Mouse (Mus musculus): ENCODE results near the gene U2af1l4. TPM values are rescaled to one million over a fixed set of nuclear protein-coding genes. Genes with fewer than 3 reads are reported as not detected.

The U2af1l4 gene
- polyA plus RNA-seq, 1 experiment from 2014 or later, result 85.6 TPM

DNA sequence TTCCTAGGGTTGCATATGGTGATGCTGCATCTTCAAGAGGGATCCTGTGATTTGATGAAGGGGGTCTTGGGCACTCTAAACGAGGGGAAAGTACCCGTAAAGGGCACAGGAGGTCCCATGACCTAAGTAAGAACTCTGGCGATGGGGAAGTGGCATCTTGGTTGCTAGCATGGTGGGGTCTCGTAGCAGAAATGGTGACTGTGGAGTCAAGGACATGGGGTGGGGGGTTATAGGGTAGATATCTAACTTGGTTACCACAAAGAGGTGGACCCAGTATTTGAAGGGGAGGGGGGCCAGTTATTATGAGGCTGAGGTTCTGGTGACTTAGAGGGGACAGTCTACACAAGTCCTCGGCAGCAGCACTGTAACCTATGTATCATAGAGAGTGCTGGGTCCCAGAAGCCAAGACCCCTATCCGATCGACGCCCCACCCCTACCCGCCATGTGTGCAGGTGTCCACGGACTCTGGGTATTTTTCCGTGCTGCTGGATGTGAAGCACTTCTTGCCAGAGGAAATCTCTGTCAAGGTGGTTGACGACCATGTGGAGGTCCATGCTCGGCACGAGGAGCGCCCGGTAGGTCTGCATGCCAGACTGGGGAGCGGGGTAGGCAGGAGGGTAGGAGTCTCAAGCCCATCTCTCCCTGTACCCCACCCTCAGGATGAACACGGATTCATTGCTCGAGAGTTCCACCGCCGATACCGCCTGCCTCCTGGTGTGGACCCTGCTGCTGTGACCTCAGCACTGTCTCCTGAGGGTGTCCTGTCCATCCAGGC, 9.1 kb upstream of the U2af1l4 start:
- Histone ChIP-seq H3K9ac (peak overlapping the region; percentile 90), H3K27me3 (replicated peaks) (no peaks in the 10 kb centered on the region), H3K27ac (replicated peaks) (peak overlapping the region; percentile 96), H3K36me3 (peaks cover 47% of the 10 kb centered on the region), H3K4me2 (peak overlapping the region; percentile 80), H3K9me3 (no peaks in the 10 kb centered on the region), H3K4me3 (peak overlapping the region; percentile 79), H3K4me1 (peaks cover 34% of the 10 kb centered on the region)
- no peak for ATAC-seq (ENCODE audit: extremely low read depth, insufficient number of reproducible peaks, low FRiP score, low TSS enrichment)
- 79% methylated on average over 22 of the region's 22 CpGs for WGBS

DNA sequence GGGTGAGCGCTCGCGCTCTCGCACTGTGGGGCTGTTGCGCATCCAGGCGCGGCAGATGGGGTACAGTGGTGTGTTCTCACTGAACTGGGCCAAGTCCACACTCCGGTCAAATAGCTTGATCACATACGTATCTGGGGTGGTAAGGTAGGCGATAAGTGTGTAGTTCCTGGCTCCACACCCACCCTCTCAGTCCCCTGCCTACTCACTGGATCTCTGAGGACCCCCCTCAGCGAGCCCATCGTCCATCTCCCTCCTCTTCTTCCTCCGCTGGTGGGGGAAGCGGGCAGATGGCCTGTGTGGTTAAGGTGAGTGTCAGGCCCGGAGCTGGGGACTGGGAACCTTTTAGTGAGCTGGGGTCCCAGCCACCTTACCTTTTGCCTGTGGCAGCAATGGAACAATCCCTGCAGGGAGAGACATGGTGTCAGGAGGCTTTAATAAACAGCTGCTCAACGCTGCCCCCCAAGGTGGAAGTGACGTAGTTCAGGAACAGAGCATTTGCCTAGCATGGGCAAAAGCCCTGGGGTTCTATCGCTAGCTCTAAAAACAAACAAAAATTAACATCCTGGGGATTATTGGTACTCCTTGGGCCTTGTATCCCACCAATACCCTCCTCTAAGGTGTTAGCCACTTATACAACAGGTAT, 6.1 kb upstream of the U2af1l4 start:
- peaks cover 40% of the 10 kb centered on the region for H3K4me1 ChIP-seq
- H3K27ac ChIP-seq (replicated peaks), result no peak overlapping the region
- no peaks in the 10 kb centered on the region for H3K9me3 ChIP-seq
- H3K9ac ChIP-seq, result no peak overlapping the region
- ATAC-seq (ENCODE audit: extremely low read depth, insufficient number of reproducible peaks, low FRiP score, low TSS enrichment), result no peak
- H3K36me3 ChIP-seq, result peaks cover 45% of the 10 kb centered on the region
- H3K27me3 ChIP-seq (replicated peaks), result no peaks in the 10 kb centered on the region
- WGBS, result 91% methylated on average over 18 of the region's 18 CpGs
- no peak overlapping the region for H3K4me2 ChIP-seq
- H3K4me3 ChIP-seq, result no peak overlapping the region

DNA sequence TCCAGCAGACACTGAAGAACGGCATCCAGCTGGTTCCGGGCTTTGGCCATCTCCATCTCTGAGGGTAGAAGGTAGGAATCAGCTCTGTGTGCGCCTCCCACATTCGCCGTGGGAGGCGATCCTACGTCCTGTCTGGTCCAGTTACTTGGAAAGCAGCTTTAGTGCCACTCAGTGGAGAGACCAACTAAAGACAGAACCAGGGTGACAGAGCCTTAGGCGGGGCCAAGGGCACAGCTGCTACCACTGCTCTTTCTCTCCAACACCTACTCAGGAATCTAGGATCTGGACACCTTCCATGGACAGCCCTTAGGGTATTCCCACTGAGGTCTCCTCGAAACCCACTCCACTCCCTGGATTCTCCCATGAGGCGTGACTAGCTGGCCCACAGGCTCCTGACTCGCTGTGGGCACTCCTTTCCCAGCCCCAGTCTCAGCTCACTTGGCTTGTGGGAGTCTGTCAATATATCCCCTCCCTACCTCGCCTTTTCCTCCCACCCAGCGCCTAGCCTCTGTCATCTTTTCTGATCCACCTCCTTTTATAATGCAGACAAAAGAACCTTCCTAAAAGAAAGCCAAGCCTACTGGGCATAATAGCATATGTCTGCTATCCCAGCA, 5.1 kb upstream of the U2af1l4 start:
- H3K4me3 ChIP-seq, result peak overlapping the region; percentile 72
- no peak overlapping the region for H3K27ac ChIP-seq (replicated peaks)
- ATAC-seq (ENCODE audit: extremely low read depth, insufficient number of reproducible peaks, low FRiP score, low TSS enrichment), result no peak
- peaks cover 36% of the 10 kb centered on the region for H3K4me1 ChIP-seq
- WGBS, result 79% methylated on average over 13 of the region's 13 CpGs
- H3K27me3 ChIP-seq (replicated peaks), result no peaks in the 10 kb centered on the region
- peak overlapping the region; percentile 98 for H3K4me2 ChIP-seq
- H3K9me3 ChIP-seq, result no peaks in the 10 kb centered on the region
- peak overlapping the region; percentile 90 for H3K9ac ChIP-seq
- peaks cover 45% of the 10 kb centered on the region for H3K36me3 ChIP-seq

DNA sequence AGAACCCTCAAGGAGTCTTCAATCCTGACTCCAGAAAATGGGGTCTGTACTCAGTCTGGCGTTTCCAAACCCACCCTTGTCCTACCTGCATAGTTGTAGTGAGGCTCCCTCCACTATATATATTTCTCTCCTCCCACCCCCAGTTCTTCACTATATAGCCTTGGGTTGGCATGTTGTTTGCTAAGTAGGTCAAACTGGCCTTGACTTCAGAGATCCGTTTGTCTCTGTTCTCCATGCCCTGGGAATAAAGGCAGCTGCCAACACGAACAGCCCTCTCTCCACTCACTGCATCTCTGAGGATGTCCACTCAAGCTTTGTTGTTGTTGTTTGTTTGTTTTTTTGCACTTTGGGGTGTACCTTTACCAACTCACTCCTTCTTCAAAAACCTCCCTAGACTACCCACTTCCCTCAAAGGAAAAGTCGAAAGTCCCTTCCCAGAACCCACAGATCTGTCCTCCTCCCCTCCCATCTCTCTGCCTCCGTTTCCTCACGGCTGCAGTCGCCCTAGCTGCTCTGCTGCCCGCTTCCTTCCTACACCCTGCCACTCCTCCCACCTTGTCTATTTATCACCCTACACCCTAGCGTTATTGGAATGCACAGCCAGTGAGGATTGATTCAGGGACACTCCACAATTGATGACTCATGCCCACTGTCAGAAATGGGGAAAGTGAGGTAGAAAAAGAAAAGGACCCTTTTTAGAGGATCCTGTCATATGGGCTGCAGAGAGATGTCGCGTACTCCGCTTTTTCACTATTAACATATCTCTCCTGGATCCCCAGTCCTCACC, 4.3 kb upstream of the U2af1l4 start:
- H3K27me3 ChIP-seq (replicated peaks), result no peaks in the 10 kb centered on the region
- peak overlapping the region; percentile 90 for H3K9ac ChIP-seq
- H3K4me3 ChIP-seq, result peak overlapping the region; percentile 72
- 13% methylated on average over 12 of the region's 12 CpGs for WGBS
- H3K27ac ChIP-seq (replicated peaks), result peak overlapping the region; percentile 61
- peaks cover 30% of the 10 kb centered on the region for H3K4me1 ChIP-seq
- H3K36me3 ChIP-seq, result peaks cover 45% of the 10 kb centered on the region
- no peak for ATAC-seq (ENCODE audit: extremely low read depth, insufficient number of reproducible peaks, low FRiP score, low TSS enrichment)
- H3K9me3 ChIP-seq, result no peaks in the 10 kb centered on the region
- peak overlapping the region; percentile 98 for H3K4me2 ChIP-seq

DNA sequence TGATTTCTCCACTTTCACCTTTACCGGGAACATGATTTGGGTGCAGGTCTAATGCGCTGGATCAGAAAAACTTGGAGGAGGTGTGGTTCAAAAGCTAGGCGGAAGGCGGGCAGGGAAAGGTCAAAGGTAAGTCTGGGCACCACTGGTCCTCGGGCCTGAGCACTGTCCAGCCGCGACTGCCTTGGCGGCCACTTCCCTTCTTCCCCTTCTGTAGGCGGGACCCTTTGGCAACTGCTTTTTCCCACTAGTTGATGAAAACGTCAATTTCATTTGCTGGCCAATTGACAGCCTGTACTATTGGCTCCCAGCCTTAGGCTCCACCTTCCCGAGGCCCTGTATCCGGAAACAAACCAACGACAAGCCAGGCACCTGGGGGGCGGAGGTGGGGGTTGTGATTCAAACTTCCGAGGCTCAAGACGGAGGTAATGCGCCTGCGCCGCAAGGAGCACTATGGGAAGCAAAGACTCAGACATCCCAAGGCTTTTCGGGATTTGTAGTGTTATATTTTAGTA, 3.6 kb upstream of the U2af1l4 start, which contains the start of gene Lin37:
TSS of gene Lin37 (minus strand) at position 396 of the 512 bp plus-strand sequence.
- Histone ChIP-seq H3K4me2 (peak within 1 kb of the TSS; percentile 98), H3K9ac (peak within 1 kb of the TSS; percentile 90), H3K4me1 (peaks cover 33% of the 10 kb centered on the region), H3K27me3 (replicated peaks) (no peaks in the 10 kb centered on the region), H3K4me3 (peak within 1 kb of the TSS; percentile 72), H3K9me3 (no peaks in the 10 kb centered on the region), H3K27ac (replicated peaks) (peak within 1 kb of the TSS; percentile 61), H3K36me3 (peaks cover 45% of the 10 kb centered on the region)
- peak; percentile 61 for ATAC-seq (ENCODE audit: extremely low read depth, insufficient number of reproducible peaks, low FRiP score, low TSS enrichment)
- WGBS, result under 1% methylated on average over 20 of the region's 20 CpGs

DNA sequence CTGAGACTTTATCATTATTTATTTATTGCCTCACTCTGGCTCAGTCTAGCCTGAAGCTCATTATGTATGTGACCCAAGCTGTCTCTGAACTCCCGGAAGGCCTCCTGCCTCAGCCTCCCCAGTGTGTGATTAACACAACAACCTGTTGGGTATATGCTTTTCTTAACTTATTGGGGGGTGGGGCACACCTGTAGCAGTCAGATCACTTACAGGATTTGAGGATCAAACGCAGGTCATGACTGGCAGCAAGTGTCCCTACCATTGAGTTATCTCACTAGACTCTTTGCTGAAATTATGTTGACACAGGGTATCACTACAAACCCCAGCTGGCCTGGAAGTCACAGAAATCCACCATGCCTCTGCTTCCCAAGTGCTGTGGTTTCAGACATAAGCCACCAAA, 2.8 kb upstream of the U2af1l4 start:
- no peak overlapping the region; the same call in 1 of the 2 replicates for H3K27ac ChIP-seq (replicated peaks)
- H3K4me2 ChIP-seq, result peak overlapping the region; percentile 98
- H3K4me1 ChIP-seq, result peaks cover 33% of the 10 kb centered on the region
- peaks cover 43% of the 10 kb centered on the region for H3K36me3 ChIP-seq
- peak overlapping the region; percentile 72 for H3K9ac ChIP-seq
- WGBS, result 64% methylated on average over 2 of the region's 2 CpGs
- H3K9me3 ChIP-seq, result no peaks in the 10 kb centered on the region
- H3K4me3 ChIP-seq, result peak overlapping the region; percentile 72
- ATAC-seq (ENCODE audit: extremely low read depth, insufficient number of reproducible peaks, low FRiP score, low TSS enrichment), result no peak
- H3K27me3 ChIP-seq (replicated peaks), result no peaks in the 10 kb centered on the region

DNA sequence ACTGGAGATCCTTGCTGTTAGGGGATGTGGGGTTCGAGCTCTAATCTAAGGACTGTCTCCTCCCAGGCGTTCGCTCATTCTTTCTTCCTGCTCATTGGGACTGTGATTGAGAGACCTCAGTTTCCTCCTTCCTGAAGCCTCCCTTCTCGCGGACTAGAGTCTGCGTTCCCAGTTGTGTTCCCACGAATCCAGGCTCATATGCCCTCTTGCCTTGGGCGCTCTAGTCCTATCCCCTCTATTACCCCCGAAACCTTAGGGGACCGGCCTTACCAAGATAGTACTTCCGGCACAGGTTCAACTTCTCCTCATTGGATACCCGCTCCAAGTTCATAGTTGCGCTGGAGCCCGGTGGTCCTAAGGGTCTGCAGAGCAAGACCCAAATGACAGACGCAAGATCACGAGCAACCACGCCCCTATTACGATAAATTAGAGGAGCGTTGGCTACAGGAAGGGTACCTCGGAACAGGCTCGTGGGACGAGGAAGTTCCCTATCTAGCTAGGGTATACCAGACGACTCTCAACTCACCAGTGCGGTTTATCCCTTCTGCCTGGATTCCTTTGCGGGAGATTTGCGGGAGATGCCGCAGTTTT, 480 bp upstream of the U2af1l4 start:
- no peak for ATAC-seq (ENCODE audit: extremely low read depth, insufficient number of reproducible peaks, low FRiP score, low TSS enrichment)
- under 1% methylated on average over 27 of the region's 27 CpGs for WGBS
- H3K4me1 ChIP-seq, result peaks cover 33% of the 10 kb centered on the region
- peak overlapping the region; percentile 87 for H3K9ac ChIP-seq
- H3K36me3 ChIP-seq, result peaks cover 43% of the 10 kb centered on the region
- no peaks in the 10 kb centered on the region for H3K9me3 ChIP-seq
- H3K4me2 ChIP-seq, result peak overlapping the region; percentile 85
- no peaks in the 10 kb centered on the region for H3K27me3 ChIP-seq (replicated peaks)
- peak overlapping the region; percentile 98 for H3K27ac ChIP-seq (replicated peaks)
- H3K4me3 ChIP-seq, result peak overlapping the region; percentile 91

DNA sequence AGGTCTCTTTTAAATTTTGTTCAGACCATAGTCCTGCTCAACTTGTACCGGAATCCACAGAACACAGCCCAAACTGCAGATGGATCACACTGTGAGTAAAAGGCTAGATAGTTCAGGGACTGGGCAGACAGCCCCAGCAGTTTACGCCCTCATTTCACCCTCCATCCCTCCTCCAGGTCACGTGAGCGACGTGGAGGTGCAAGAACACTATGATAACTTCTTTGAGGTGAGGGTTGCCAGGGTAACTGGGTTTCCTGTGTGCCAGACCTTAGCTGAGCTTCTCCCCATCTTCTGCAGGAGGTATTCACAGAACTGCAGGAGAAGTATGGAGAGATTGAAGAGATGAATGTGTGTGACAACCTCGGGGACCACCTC, 792 bp downstream of the U2af1l4 start:
- Histone ChIP-seq H3K9me3 (no peaks in the 10 kb centered on the region), H3K27ac (replicated peaks) (peak overlapping the region; percentile 98), H3K4me1 (peaks cover 20% of the 10 kb centered on the region), H3K27me3 (replicated peaks) (no peaks in the 10 kb centered on the region), H3K4me2 (peak overlapping the region; percentile 85), H3K36me3 (peaks cover 52% of the 10 kb centered on the region), H3K9ac (peak overlapping the region; percentile 96), H3K4me3 (peak overlapping the region; percentile 91)
- no peak for ATAC-seq (ENCODE audit: extremely low read depth, insufficient number of reproducible peaks, low FRiP score, low TSS enrichment)
- 19% methylated on average over 6 of the region's 6 CpGs for WGBS

DNA sequence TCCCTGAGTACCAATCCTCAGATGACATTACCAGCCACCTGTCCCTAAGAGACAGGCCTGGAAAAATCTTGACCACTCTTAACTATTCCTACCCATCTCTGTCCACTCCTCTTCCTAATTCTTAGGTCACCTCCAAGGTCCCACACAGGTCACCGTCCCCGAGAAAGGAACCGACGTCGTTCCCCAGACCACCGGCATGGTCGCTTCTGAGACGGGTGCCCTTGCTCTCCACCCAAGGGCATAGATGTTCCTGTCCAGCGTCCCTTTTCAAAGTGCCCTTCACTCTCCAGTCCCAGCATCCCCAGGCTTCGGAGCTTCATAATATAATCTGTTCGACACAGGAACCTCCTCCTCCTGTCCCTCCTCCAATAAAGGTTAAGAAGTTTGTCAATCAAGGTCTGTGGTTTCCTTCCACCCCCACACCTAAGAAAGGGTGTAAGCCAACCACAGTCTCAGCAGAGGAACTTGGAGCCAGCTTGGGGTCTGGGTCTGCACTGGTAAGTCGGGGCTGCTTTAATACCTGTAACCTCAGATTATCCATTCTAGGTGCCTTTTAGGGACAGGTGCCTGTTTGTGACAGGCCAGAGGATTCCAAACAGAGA, 2.0 kb downstream of the U2af1l4 start, which contains the start of gene Igflr1:
TSS of gene Igflr1 (plus strand) at position 458 of the 602 bp plus-strand sequence.
- WGBS, result 87% methylated on average over 12 of the region's 12 CpGs

DNA sequence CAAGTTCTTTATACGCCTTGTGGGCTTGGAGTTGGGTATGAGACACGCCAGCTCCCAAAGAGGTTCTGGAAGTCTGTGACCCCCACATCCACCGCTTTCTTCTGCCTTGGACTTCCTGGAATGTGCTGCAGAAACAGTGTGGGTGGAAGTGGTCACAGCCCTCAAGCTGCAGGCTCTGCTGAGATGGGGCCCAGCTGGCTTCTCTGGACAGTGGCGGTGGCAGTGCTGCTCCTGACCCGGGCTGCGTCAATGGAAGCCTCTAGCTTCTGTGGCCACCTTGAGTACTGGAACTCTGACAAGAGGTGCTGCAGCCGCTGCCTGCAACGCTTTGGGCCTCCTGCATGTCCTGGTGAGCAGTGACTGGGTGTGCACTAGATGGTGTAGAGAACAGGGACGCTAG, 2.9 kb downstream of the U2af1l4 start:
- 80% methylated on average over 9 of the region's 9 CpGs for WGBS
- no peak overlapping the region for H3K4me2 ChIP-seq

More for the DNA sequence above, 2.0 kb downstream of the U2af1l4 start, which contains the start of gene Igflr1:
- Histone ChIP-seq H3K4me2 (peak within 1 kb of the TSS; percentile 85), H3K27ac (replicated peaks) (no peak within 1 kb of the TSS), H3K36me3 (peaks cover 64% of the 10 kb centered on the region), H3K9me3 (no peaks in the 10 kb centered on the region), H3K27me3 (replicated peaks) (no peaks in the 10 kb centered on the region), H3K4me3 (no peak within 1 kb of the TSS), H3K9ac (peak within 1 kb of the TSS; percentile 96), H3K4me1 (peaks cover 15% of the 10 kb centered on the region)
- ATAC-seq (ENCODE audit: extremely low read depth, insufficient number of reproducible peaks, low FRiP score, low TSS enrichment), result no peak

More for the DNA sequence above, 2.9 kb downstream of the U2af1l4 start:
- ATAC-seq (ENCODE audit: extremely low read depth, insufficient number of reproducible peaks, low FRiP score, low TSS enrichment), result no peak
- H3K4me3 ChIP-seq, result no peak overlapping the region
- H3K36me3 ChIP-seq, result peaks cover 73% of the 10 kb centered on the region
- H3K27me3 ChIP-seq (replicated peaks), result no peaks in the 10 kb centered on the region
- H3K27ac ChIP-seq (replicated peaks), result no peak overlapping the region
- peaks cover 12% of the 10 kb centered on the region for H3K4me1 ChIP-seq
- H3K9ac ChIP-seq, result no peak overlapping the region
- H3K9me3 ChIP-seq, result no peaks in the 10 kb centered on the region
